Mouse (Mus musculus) MEL (cell line): Measurements from ENCODE around the gene Nemf. TPM values are rescaled to one million over a fixed set of nuclear protein-coding genes. Genes with fewer than 3 reads are reported as not detected.
A peak's percentile ranks its signal among the peaks of the same experiment; 100 is the strongest.

Experiments
- DNase-seq: peaks from one replicate; pipeline ENCODE4 v3.0.0; 2011; ENCODE audit warnings: low read depth, low spot score
- H3K27ac ChIP-seq: 2 replicates; pipeline ENCODE4 v1.5.1; 2012; ENCODE audit warnings: low read depth, mild to moderate bottlenecking, control low read depth, low read length, moderate library complexity; ENCODE audit not compliant: control insufficient read depth
- H3K27me3 ChIP-seq, 2 experiments: fragments of 150-350 bp in 1 of 2; sonication (generic) in 1 of 2; 2 replicates each; pipeline ENCODE4 v1.6.1; 2012; ENCODE audit warnings: low read length in 2 of 2, mild to moderate bottlenecking in 2 of 2, improper control_type of control experiment in 1 of 2, moderate library complexity in 1 of 2; ENCODE audit not compliant: insufficient read depth in 2 of 2, control insufficient read depth in 1 of 2
- H3K36me3 ChIP-seq, 2 experiments: 2 replicates each; pipeline ENCODE4 v1.6.1; 2012 to 2014; ENCODE audit warnings: low read length in 2 of 2, improper control_type of control experiment in 1 of 2, inconsistent platforms in 1 of 2, mild to moderate bottlenecking in 1 of 2; ENCODE audit not compliant: insufficient read depth in 2 of 2, control insufficient read depth in 1 of 2
- H3K4me1 ChIP-seq, 2 experiments: fragments of 150-350 bp in 1 of 2; sonication (generic) in 1 of 2; 2 replicates each; pipeline ENCODE4 v1.6.1; 2012; ENCODE audit warnings: low read length in 2 of 2, improper control_type of control experiment in 1 of 2, mild to moderate bottlenecking in 1 of 2; ENCODE audit not compliant: insufficient read depth in 2 of 2, control insufficient read depth in 1 of 2
- H3K4me3 ChIP-seq, 2 experiments: fragments of 150-350 bp in 1 of 2; sonication (generic) in 1 of 2; 2 replicates each; pipeline ENCODE4 v1.5.1; 2012; ENCODE audit warnings: low read depth in 2 of 2, low read length in 2 of 2, mild to moderate bottlenecking in 2 of 2, moderate library complexity in 2 of 2, control low read depth in 1 of 2, improper control_type of control experiment in 1 of 2; ENCODE audit not compliant: control insufficient read depth in 1 of 2, insufficient read depth in 1 of 2
- H3K79me2 ChIP-seq: 2 replicates; pipeline ENCODE4 v1.6.1; 2012; ENCODE audit warnings: mild to moderate bottlenecking, low read length, moderate library complexity; ENCODE audit not compliant: control insufficient read depth, poor library complexity, insufficient read depth
- H3K9ac ChIP-seq: 2 replicates; pipeline ENCODE4 v1.6.1; 2012; ENCODE audit warnings: low read depth, mild to moderate bottlenecking, control low read depth, low read length, moderate library complexity; ENCODE audit not compliant: control insufficient read depth, poor library complexity, severe bottlenecking
- H3K9me3 ChIP-seq: fragments of 150-350 bp; sonication (generic); replicated peaks from 2 replicates; pipeline ENCODE4 v1.6.1; 2012; ENCODE audit warnings: mild to moderate bottlenecking, low read length, improper control_type of control experiment, moderate library complexity; ENCODE audit not compliant: insufficient read depth
- BHLHE40 ChIP-seq: IDR thresholded peaks from 2 replicates; pipeline ENCODE4 v1.6.1; 2012; ENCODE audit warnings: low read depth, mild to moderate bottlenecking, inconsistent platforms, low read length, improper control_type of control experiment, borderline replicate concordance
- CHD1 ChIP-seq: IDR thresholded peaks from 2 replicates; pipeline ENCODE4 v1.6.1; 2012; ENCODE audit warnings: low read depth, mild to moderate bottlenecking, inconsistent platforms, low read length, improper control_type of control experiment
- CHD2 ChIP-seq: IDR thresholded peaks from 2 replicates; pipeline ENCODE4 v1.6.1; 2011; ENCODE audit warnings: low read length, improper control_type of control experiment
- CTCF ChIP-seq, 3 experiments: IDR thresholded peaks in 2 of 3; conservative IDR thresholded peaks in 1 of 3; 2 replicates each; pipeline ENCODE4 v1.5.1; 2011 to 2012; ENCODE audit warnings: low read length in 3 of 3, low read depth in 2 of 3, mild to moderate bottlenecking in 2 of 3, improper control_type of control experiment in 1 of 3, inconsistent platforms in 1 of 3, mixed read lengths in 1 of 3, moderate library complexity in 1 of 3; ENCODE audit not compliant: control insufficient read depth in 1 of 3, insufficient read depth in 1 of 3, poor library complexity in 1 of 3, severe bottlenecking in 1 of 3
- E2F4 ChIP-seq: IDR thresholded peaks from 2 replicates; pipeline ENCODE4 v1.6.1; 2011; ENCODE audit warnings: low read depth, low read length, improper control_type of control experiment, borderline replicate concordance
- ELF1 ChIP-seq: IDR thresholded peaks from 2 replicates; pipeline ENCODE4 v1.6.1; 2014; ENCODE audit warnings: low read depth, mild to moderate bottlenecking, inconsistent platforms, low read length, improper control_type of control experiment, moderate library complexity
- GABPA ChIP-seq: IDR thresholded peaks from 2 replicates; pipeline ENCODE4 v1.6.1; 2012; ENCODE audit warnings: low read depth, mild to moderate bottlenecking, inconsistent platforms, low read length, improper control_type of control experiment, moderate library complexity
- GATA1 ChIP-seq: IDR thresholded peaks from 2 replicates; pipeline ENCODE4 v1.6.1; 2011; ENCODE audit warnings: low read depth, low read length, improper control_type of control experiment
- HCFC1 ChIP-seq: IDR thresholded peaks from 2 replicates; pipeline ENCODE4 v1.6.1; 2012; ENCODE audit warnings: low read depth, mild to moderate bottlenecking, inconsistent platforms, low read length, improper control_type of control experiment, moderate library complexity
- KAT2A ChIP-seq: conservative IDR thresholded peaks from 2 replicates; pipeline ENCODE4 v1.6.1; 2012; ENCODE audit warnings: low read depth, low read length, improper control_type of control experiment, inconsistent platforms
- MAFK ChIP-seq: IDR thresholded peaks from 2 replicates; pipeline ENCODE4 v1.6.1; 2011; ENCODE audit warnings: low read depth, mild to moderate bottlenecking, low read length, improper control_type of control experiment, borderline replicate concordance
- MAX ChIP-seq: IDR thresholded peaks from 2 replicates; pipeline ENCODE4 v1.6.1; 2011; ENCODE audit warnings: low read length, improper control_type of control experiment
- MAZ ChIP-seq: IDR thresholded peaks from 2 replicates; pipeline ENCODE4 v1.6.1; 2012; ENCODE audit warnings: low read depth, mild to moderate bottlenecking, inconsistent platforms, low read length, improper control_type of control experiment
- MEF2A ChIP-seq: IDR thresholded peaks from 2 replicates; pipeline ENCODE4 v1.6.1; 2014; ENCODE audit warnings: low read depth, mild to moderate bottlenecking, inconsistent platforms, low read length, improper control_type of control experiment; ENCODE audit not compliant: poor library complexity, insufficient replicate concordance, severe bottlenecking; ENCODE audit errors: extremely low read depth
- MXI1 ChIP-seq: IDR thresholded peaks from 2 replicates; pipeline ENCODE4 v1.6.1; 2011; ENCODE audit warnings: mild to moderate bottlenecking, low read depth, low read length, improper control_type of control experiment
- MYB ChIP-seq: IDR thresholded peaks from 2 replicates; pipeline ENCODE4 v1.6.1; 2011; ENCODE audit warnings: mild to moderate bottlenecking, low read depth, low read length, improper control_type of control experiment
- NELFE ChIP-seq: IDR thresholded peaks from 2 replicates; pipeline ENCODE4 v1.6.1; 2011; ENCODE audit warnings: low read depth, low read length, improper control_type of control experiment
- NRF1 ChIP-seq: IDR thresholded peaks from 2 replicates; pipeline ENCODE4 v1.6.1; 2014; ENCODE audit warnings: low read depth, mild to moderate bottlenecking, inconsistent platforms, low read length, improper control_type of control experiment, moderate library complexity; ENCODE audit not compliant: poor library complexity, insufficient read depth, severe bottlenecking
- POLR2AphosphoS2 ChIP-seq: IDR thresholded peaks from 2 replicates; pipeline ENCODE4 v1.6.1; 2011; ENCODE audit warnings: low read length, improper control_type of control experiment
- POLR2AphosphoS5 ChIP-seq: IDR thresholded peaks from 2 replicates; pipeline ENCODE4 v1.6.1; 2012; ENCODE audit warnings: low read depth, borderline replicate concordance, mild to moderate bottlenecking, inconsistent platforms, low read length, moderate library complexity, mixed read lengths
- RAD21 ChIP-seq: IDR thresholded peaks from 2 replicates; pipeline ENCODE4 v1.6.1; 2011; ENCODE audit warnings: mild to moderate bottlenecking, low read depth, low read length, improper control_type of control experiment
- RCOR1 ChIP-seq: IDR thresholded peaks from 2 replicates; pipeline ENCODE4 v1.6.1; 2012; ENCODE audit warnings: low read depth, mild to moderate bottlenecking, inconsistent platforms, low read length, improper control_type of control experiment
- SMC3 ChIP-seq: IDR thresholded peaks from 2 replicates; pipeline ENCODE4 v1.6.1; 2011; ENCODE audit warnings: low read depth, low read length, improper control_type of control experiment
- USF1 ChIP-seq: IDR thresholded peaks from 2 replicates; pipeline ENCODE4 v1.6.1; 2014; ENCODE audit warnings: low read depth, mild to moderate bottlenecking, inconsistent platforms, low read length, improper control_type of control experiment, moderate library complexity
- USF2 ChIP-seq, 2 experiments: IDR thresholded peaks; 2 replicates each; pipeline ENCODE4 v1.6.1; 2011 to 2012; ENCODE audit warnings: improper control_type of control experiment in 2 of 2, low read length in 2 of 2, borderline replicate concordance in 1 of 2, inconsistent platforms in 1 of 2, low read depth in 1 of 2, mild to moderate bottlenecking in 1 of 2; ENCODE audit not compliant: insufficient read depth in 1 of 2
- ZMIZ1 ChIP-seq: IDR thresholded peaks from 2 replicates; pipeline ENCODE4 v1.6.1; 2012; ENCODE audit warnings: low read depth, mild to moderate bottlenecking, inconsistent platforms, low read length, improper control_type of control experiment, moderate library complexity
- polyA plus RNA-seq, 2 experiments: library from polyadenylated mRNA; stranded (reverse) in 1 of 2; unstranded in 1 of 2; fragments of >175 nt in 1 of 2; fragments of >200 nt in 1 of 2; gene quantifications; 2 replicates each; pipeline versions ENCODE4 v1.2.1 to v1.2.4; 2012; ENCODE audit warnings: low replicate concordance in 2 of 2, low read depth in 1 of 2; ENCODE audit not compliant: insufficient read length in 2 of 2, insufficient read depth in 1 of 2, missing spikeins in 1 of 2
- total RNA-seq: library from RNA; depleted of rRNA; stranded (reverse); fragments of 300-350 nt; gene quantifications from 2 replicates; pipeline ENCODE4 v1.2.3, GENCODE M21; 2012

Nemf gene
- total and polyA plus RNA-seq, 3 experiments, result 30.2 to 33.4 TPM; not detected in 1

DNA sequence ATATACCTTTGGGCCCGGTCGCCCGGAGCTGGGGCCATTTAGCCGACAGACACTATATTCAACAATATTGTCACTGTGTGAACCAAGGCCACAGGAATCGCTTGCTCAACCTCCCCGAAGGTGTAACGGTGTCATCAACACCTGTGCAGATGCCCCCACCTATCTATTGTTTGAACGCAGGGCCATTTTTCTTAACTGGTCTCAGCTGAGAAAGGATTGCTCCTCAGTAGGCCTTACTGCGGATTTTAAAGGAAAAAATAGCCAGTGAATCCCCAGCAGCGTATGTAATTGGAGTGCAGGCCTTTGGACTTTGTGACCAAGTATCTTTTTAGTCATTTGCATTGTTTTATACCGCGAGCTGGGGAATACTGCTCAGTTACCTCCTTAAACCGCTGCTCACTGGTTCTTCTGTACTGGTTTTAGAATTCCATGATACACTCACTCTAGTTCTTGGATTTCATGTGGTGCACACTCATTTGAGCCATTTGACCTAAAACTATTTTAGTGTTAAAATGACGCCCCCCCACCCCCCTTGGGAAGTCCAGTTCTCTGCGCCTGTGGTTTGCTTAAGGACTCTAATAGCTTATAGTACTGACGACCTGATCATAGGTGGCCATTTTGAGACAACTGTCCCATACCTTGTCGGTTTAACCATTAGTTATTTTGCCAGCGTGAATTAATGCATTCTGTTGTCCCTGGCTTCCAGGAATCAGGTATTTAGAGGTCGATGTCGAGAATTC, 59.4 kb downstream of the Nemf start:
- H3K9ac ChIP-seq, result peak overlapping the region; percentile 88
- 0 out of 2 replicates have a peak overlapping the region, but pooled peaks have one; percentile 1 for H3K27ac ChIP-seq
- H3K79me2 ChIP-seq, result peaks cover 18% of the 10 kb centered on the region
- H3K4me1 ChIP-seq, result peaks cover 8 to 23% of the 10 kb centered on the region in 2 experiments; a peak in 3 of 4 replicates
- peak; percentile 79; the same call in 1 of the 2 replicates for TF ChIP-seq CHD1
- TF ChIP-seq SMC3, result no peak
- no peak for TF ChIP-seq E2F4
- 0 out of 2 replicates have a peak, but pooled peaks have one; percentile 20 for TF ChIP-seq MAZ
- no peak for DNase-seq
- H3K27me3 ChIP-seq, result no peaks in the 10 kb centered on the region
- peak overlapping the region; percentile 53 to 79 for H3K4me3 ChIP-seq
- H3K36me3 ChIP-seq, result peaks cover 2 to 15% of the 10 kb centered on the region in 2 experiments
- H3K9me3 ChIP-seq, result no peaks in the 10 kb centered on the region

DNA sequence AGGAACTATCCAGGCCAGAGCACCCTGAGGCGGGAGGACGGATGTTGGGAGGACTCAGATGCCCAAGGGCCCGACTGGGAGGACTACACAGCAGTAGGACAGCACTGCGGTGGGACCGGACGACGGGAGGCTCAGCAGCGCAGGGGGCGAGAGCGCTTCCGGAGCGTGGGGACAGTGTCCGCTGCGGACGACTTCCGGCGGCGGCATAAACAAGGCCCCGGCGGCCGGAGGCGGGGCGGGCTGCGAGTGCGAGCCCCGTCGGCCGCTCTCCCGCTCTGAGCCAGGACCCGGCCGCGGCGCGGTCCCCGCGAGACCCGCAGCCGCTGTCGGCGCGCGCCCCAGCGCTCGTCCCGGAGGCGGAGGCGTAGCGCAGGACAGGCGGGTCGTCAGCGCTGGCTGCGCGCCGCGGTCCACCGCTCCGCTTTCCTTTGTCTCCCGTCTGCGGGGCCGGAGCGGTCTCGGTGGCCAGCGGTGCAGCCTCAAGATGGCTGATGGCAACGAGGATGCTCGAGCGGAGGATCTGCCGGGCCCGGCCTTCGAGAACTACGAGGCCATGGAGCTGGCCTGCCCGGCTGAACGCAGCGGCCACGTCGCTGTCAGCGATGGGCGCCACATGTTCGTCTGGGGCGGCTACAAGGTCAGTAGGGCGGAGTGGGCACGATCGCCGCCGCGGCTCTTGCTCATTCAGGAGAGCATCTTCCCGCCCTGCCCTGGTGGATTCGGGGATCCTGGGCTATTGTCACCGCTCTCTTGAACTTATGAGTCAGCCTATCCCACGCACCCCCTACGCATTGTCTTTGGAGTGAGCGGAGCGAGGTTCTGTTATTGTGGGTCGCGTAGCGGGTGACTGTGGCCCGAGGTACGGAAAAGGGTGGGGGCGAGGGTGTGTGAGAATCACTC, 60.2 kb downstream of the Nemf start, which contains the start of gene Klhdc2:
Gene Klhdc2, plus strand, starts transcription at position 171 of the 900 bp plus-strand sequence.
- Histone ChIP-seq H3K27me3 (no peaks in the 10 kb centered on the region), H3K36me3 (peaks cover 0 to 15% of the 10 kb centered on the region in 2 experiments; a peak in 2 of 4 replicates), H3K9ac (peak within 1 kb of the TSS; percentile 88), H3K4me1 (peaks cover 8 to 23% of the 10 kb centered on the region in 2 experiments; a peak in 3 of 4 replicates), H3K27ac (peak within 1 kb of the TSS; percentile 36), H3K9me3 (no peaks in the 10 kb centered on the region), H3K79me2 (peaks cover 18% of the 10 kb centered on the region), H3K4me3 (peak within 1 kb of the TSS; percentile 53 to 79)
- DNase-seq, result peak; percentile 87
- TF ChIP-seq MYB (no peak), POLR2AphosphoS5 (no peak), E2F4 (no peak), USF1 (no peak), GABPA (no peak), SMC3 (no peak), MAFK (no peak), NELFE (no peak; the same call in none of the 2 replicates), MAX (no peak), GATA1 (no peak), ZMIZ1 (no peak), BHLHE40 (no peak), POLR2AphosphoS2 (no peak), CHD2 (no peak), ELF1 (0 out of 2 replicates have a peak, but pooled peaks have one; percentile 25), USF2 (IDR thresholded peaks at IDR 0.05; ENCODE audit: borderline replicate concordance in 1 of 2, insufficient read depth in 1 of 2, low read depth in 1 of 2, low read length in 2 of 2) (no peak), NRF1 (no peak), MEF2A (no peak), RCOR1 (no peak), CHD1 (no peak), KAT2A (no peak; the same call in 1 of the 2 replicates), RAD21 (no peak), MXI1 (peak; percentile 67; the same call in 1 of the 2 replicates), CTCF (IDR thresholded peaks at IDR 0.05 in 2 of 3, conservative IDR thresholded peaks at IDR 0.05 in 1 of 3; ENCODE audit: control insufficient read depth in 1 of 3, insufficient read depth in 1 of 3, low read depth in 2 of 3, low read length in 3 of 3, poor library complexity in 1 of 3, severe bottlenecking in 1 of 3) (no peak), MAZ (peak; percentile 33; the same call in 1 of the 2 replicates), HCFC1 (peak; percentile 85)
